Mouse (Mus musculus) midbrain, embryonic 13.5 days (tissue): ENCODE measurements around the gene Ipcef1. TPM values are rescaled to one million over a fixed set of nuclear protein-coding genes. Genes with fewer than 3 reads are reported as not detected.
A peak's percentile ranks its signal among the peaks of the same experiment; 100 is the strongest.

Source experiments
- ATAC-seq: fragments of 200-750 bp; cut with Nextera tagmentation; 2 replicates; pipeline ENCODE4 v1.8.0; 2017; ENCODE audit warnings: mild to moderate bottlenecking, moderate TSS enrichment, moderate library complexity
- H3K27ac ChIP-seq: fragments of 300-500 bp; sonication (generic); 2 replicates; pipeline ENCODE4 v1.5.1; 2015; ENCODE audit warnings: inconsistent platforms, mild to moderate bottlenecking, moderate library complexity
- H3K27me3 ChIP-seq: fragments of 300-500 bp; sonication (generic); 2 replicates; pipeline ENCODE4 v1.6.1; 2015; ENCODE audit warnings: mild to moderate bottlenecking, inconsistent platforms
- H3K36me3 ChIP-seq: fragments of 300-500 bp; sonication (generic); 2 replicates; pipeline ENCODE4 v1.6.1; 2015; ENCODE audit warnings: mild to moderate bottlenecking, inconsistent platforms
- H3K4me1 ChIP-seq: fragments of 300-500 bp; sonication (generic); replicated peaks from 2 replicates; pipeline ENCODE4 v1.6.1; 2015; ENCODE audit warnings: inconsistent platforms
- H3K4me2 ChIP-seq: fragments of 300-500 bp; sonication (generic); replicated peaks from 2 replicates; pipeline ENCODE4 v1.6.1; 2015; ENCODE audit warnings: moderate library complexity, mild to moderate bottlenecking, inconsistent platforms
- H3K4me3 ChIP-seq: fragments of 300-500 bp; sonication (generic); replicated peaks from 2 replicates; pipeline ENCODE4 v1.5.1; 2015; ENCODE audit warnings: mild to moderate bottlenecking, inconsistent platforms
- H3K9ac ChIP-seq: fragments of 300-500 bp; sonication (generic); replicated peaks from 2 replicates; pipeline ENCODE4 v1.6.1; 2015; ENCODE audit warnings: mild to moderate bottlenecking, inconsistent platforms
- H3K9me3 ChIP-seq: fragments of 300-500 bp; sonication (generic); 2 replicates; pipeline ENCODE4 v1.6.1; 2016; ENCODE audit warnings: mild to moderate bottlenecking, inconsistent platforms
- WGBS: fragments of 180-500 bp; shearing (Covaris S2); methylation state at CpG from one replicate; pipeline ENCODE4 v1.1.7; 2015; 5-methylcytosine and 5-hydroxymethylcytosine counted together
- polyA plus RNA-seq: library from polyadenylated mRNA; unstranded; fragments of >200 nt; fragmentation: Nextera tagmentation; extraction: Ambion mirVana; gene quantifications from 2 replicates; pipeline ENCODE4 v1.2.1, GENCODE M21; 2015

Gene Ipcef1
- 0.70 and 0.94 TPM in 2 replicates for polyA plus RNA-seq

DNA sequence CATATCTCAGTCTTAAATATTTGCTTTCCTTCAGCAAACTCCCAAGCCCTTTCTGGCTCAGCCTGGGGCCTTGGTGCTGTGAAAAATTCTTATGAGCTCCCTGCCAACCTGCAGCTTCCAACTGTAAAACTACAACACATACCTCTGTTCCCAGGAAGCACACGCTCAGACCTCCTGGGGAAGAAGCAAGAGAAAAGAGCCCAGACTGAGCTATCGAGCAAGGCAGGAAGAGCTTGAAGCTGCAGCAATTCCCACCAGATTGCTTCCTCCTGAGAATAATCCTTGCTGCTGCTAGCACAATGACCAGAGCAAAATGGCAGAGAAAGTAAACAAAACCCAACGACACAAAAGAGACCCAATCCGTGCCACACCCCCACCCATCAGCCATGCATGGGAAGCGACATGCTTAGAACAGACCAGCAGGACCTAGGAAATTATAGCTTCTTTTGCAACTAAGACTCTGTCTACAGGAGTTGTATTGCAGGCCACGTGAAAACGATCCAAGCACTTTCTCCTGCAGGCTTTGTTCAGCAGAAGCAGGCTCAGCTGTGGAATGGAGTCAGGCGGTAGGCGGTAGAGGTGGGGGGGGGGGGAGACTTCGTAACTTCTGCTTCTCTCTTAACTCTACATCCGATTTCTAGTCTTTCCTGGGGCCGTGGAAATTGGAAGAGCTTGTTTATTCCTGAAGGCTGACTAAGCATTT is at the start of gene Ipcef1:
Gene Ipcef1 (minus strand): TSS at position 164 of the 703 bp plus-strand sequence.
- Histone ChIP-seq H3K27ac (no peak within 1 kb of the TSS), H3K4me3 (no peak within 1 kb of the TSS), H3K27me3 (no peaks in the 10 kb centered on the region), H3K9ac (no peak within 1 kb of the TSS), H3K4me1 (peaks cover 9% of the 10 kb centered on the region), H3K36me3 (no peaks in the 10 kb centered on the region), H3K4me2 (peak within 1 kb of the TSS; percentile 29), H3K9me3 (no peaks in the 10 kb centered on the region)
- peak; percentile 50 for ATAC-seq
- 12% methylated on average over 12 of the region's 12 CpGs for WGBS

DNA sequence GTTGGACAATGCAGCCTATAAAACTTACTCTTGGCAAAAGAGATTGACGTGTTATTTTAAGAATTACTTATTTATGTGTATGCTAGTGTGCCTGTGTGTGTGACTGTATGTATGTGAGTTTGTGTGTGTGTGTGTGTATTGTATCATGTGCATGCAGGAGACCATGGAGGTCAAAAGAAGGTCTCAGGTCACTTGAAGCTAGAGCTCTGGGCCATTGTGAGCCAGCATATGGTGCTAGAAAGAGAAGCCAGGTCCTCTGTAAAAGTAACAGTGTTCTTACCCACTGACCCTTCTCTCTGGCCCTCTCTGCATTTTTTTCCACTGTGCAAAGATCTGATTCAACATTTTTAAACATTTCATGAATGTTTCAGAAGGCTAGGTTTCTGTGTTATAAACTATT is 25.7 kb upstream of the Ipcef1 start:
- WGBS = 92% methylated on average over 1 of the region's 1 CpGs
- Histone ChIP-seq H3K9me3 (no peaks in the 10 kb centered on the region), H3K27me3 (no peaks in the 10 kb centered on the region), H3K27ac (no peak overlapping the region), H3K4me3 (no peak overlapping the region), H3K4me2 (no peak overlapping the region), H3K9ac (no peak overlapping the region), H3K36me3 (no peaks in the 10 kb centered on the region), H3K4me1 (0 out of 2 replicates have a peak, but pooled peaks cover 3% of the 10 kb centered on the region)
- ATAC-seq = no peak

DNA sequence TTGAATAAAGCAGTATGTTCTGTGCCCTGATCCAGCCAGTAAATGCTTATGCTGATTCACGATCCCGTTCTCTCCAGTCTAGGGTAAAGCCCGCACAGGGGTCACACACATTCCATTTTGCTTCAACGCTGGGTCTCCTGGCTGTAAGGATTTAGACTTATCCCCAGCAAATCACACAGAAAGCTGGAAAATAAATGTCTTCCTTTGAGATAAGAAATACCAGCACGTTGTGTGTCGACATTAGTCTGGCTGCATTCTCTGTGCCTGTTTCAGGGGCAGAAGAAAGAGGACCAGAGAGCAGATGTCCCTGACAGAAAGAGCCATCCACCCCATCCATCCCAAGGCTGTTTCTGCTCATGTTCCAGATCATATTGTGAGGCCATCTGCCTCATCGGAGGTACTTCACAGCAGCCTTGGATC is 25.1 kb upstream of the Ipcef1 start:
- ATAC-seq = no peak
- Histone ChIP-seq H3K27me3 (no peaks in the 10 kb centered on the region), H3K27ac (no peak overlapping the region), H3K9ac (no peak overlapping the region), H3K4me2 (no peak overlapping the region), H3K36me3 (no peaks in the 10 kb centered on the region), H3K4me3 (no peak overlapping the region), H3K9me3 (no peaks in the 10 kb centered on the region), H3K4me1 (0 out of 2 replicates have a peak, but pooled peaks cover 3% of the 10 kb centered on the region)
- 83% methylated on average over 7 of the region's 7 CpGs for WGBS

DNA sequence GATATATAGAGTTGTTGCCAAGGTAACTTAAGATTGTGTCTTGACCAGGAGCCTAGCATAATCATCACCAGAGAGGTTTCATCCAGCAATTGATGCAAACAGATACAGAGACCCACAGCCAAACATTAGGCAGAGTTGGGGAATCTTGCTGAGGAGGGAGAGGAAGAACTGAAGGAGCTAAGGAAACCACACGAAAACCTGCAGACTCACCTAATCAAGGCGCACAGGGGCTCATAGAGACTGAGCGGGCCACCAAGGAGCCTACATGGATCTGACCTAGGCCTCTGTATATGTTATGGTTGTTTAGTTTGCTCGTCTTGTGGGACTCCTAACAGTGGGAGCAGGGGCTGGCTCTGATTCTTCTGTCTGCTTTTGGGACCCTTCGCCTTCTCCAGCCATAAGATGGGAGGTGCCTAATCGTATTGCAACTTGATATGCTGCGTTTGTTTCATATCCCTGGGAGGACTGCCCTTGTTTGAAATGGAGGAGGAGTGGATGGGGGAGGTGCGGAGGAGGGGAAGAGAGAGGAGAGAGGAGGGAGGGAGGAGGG is 24.5 kb upstream of the Ipcef1 start:
- Histone ChIP-seq H3K4me3 (no peak overlapping the region), H3K27me3 (no peaks in the 10 kb centered on the region), H3K9ac (no peak overlapping the region), H3K4me1 (0 out of 2 replicates have a peak, but pooled peaks cover 3% of the 10 kb centered on the region), H3K36me3 (no peaks in the 10 kb centered on the region), H3K4me2 (no peak overlapping the region), H3K9me3 (no peaks in the 10 kb centered on the region), H3K27ac (no peak overlapping the region)
- WGBS = 54% methylated on average over 7 of the region's 8 CpGs
- ATAC-seq = peak; percentile 56; the same call in 1 of the 2 replicates

DNA sequence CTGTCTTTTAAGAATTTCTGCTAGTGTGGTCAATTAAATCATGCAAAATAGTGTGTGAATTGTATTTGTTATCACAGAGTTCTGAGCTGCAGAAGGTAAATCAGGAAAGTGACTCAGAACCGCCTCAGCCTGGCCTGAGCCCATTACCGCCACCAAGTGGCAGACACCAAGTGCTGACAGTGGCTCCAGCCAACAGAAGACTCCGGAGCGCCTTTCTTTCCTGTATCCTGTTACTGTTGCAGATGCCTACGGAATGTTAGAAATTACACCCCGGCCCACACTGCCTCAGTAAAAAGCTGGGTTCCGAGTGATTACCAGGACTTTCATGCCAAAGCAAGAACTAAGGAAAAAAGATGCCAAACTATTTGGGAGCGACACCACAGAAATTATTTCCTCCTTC is 23.9 kb upstream of the Ipcef1 start:
- 16% methylated on average over 8 of the region's 8 CpGs for WGBS
- H3K4me3 ChIP-seq = no peak overlapping the region
- no peak overlapping the region for H3K27ac ChIP-seq
- H3K27me3 ChIP-seq = no peaks in the 10 kb centered on the region
- H3K4me2 ChIP-seq = 0 out of 2 replicates have a peak overlapping the region, but pooled peaks have one; percentile 10
- 0 out of 2 replicates have a peak, but pooled peaks cover 3% of the 10 kb centered on the region for H3K4me1 ChIP-seq
- H3K36me3 ChIP-seq = no peaks in the 10 kb centered on the region
- H3K9ac ChIP-seq = no peak overlapping the region
- H3K9me3 ChIP-seq = no peaks in the 10 kb centered on the region
- ATAC-seq = peak; percentile 89

DNA sequence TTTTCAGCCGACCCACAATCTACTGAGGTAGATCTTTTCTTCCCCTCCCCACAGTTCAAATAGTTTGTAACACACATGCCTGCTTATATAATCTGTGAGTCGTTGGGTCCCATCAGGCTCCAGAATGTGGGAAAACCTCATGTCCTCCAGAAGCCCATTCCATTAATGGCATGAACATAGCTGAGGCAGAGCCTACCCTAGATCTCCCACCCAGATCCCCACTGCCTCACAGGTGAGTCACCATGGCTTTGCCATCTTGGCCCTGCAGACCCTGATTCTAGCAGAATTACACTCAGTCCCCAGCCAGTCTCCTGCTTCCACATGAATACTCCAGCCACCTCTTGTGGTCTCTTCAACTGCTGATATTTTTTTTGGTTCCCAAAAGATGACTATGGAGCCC is 23.4 kb upstream of the Ipcef1 start:
- H3K4me3 ChIP-seq = no peak overlapping the region
- no peaks in the 10 kb centered on the region for H3K36me3 ChIP-seq
- no peak overlapping the region for H3K27ac ChIP-seq
- no peak for ATAC-seq
- H3K27me3 ChIP-seq = no peaks in the 10 kb centered on the region
- H3K4me2 ChIP-seq = no peak overlapping the region
- H3K9me3 ChIP-seq = no peaks in the 10 kb centered on the region
- 96% methylated on average over 2 of the region's 2 CpGs for WGBS
- no peak overlapping the region for H3K9ac ChIP-seq
- 0 out of 2 replicates have a peak, but pooled peaks cover 3% of the 10 kb centered on the region for H3K4me1 ChIP-seq

DNA sequence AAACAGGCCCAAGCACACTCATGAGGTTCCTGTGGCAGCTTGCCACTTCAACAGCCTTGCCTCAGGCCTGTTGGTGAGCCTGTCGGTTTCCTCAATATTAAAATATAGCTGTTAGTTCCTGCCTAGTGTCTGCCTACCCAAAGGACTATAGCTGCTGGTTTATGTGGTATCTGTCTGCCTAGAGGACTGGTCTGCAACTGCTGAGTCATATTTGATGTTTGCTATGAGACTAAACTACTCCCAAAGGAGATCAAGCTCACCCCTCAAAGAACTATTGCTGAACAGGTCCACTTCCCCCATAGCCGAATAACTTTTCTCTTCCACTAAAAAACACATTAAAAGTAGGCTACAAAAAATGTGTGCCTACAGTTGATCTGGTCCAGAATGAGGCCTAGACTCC is 22.0 kb upstream of the Ipcef1 start:
- Histone ChIP-seq H3K4me2 (no peak overlapping the region), H3K27me3 (no peaks in the 10 kb centered on the region), H3K4me3 (no peak overlapping the region), H3K4me1 (0 out of 2 replicates have a peak, but pooled peaks cover 3% of the 10 kb centered on the region), H3K9ac (no peak overlapping the region), H3K36me3 (no peaks in the 10 kb centered on the region), H3K9me3 (no peaks in the 10 kb centered on the region), H3K27ac (no peak overlapping the region)
- 93% methylated on average over 2 of the region's 2 CpGs for WGBS
- no peak for ATAC-seq

DNA sequence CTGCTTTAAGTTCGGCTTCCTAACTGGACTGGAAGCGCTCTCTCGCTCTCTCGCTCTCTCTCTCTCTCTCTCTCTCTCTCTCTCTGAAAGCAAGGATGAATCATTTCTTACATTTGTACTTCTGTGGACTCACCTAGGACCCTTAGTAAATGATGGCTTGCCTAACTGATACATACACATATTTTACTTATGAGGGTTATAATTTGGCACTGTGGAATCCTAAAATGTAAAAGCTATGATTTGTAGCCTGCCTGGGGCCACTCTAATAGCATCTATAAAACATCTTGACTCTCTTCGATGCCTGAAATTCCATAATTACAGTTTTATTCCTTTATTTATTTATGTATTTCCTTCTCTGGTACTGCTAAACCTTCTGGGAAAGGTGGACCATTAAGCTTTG is 18.6 kb upstream of the Ipcef1 start:
- no peaks in the 10 kb centered on the region for H3K27me3 ChIP-seq
- no peaks in the 10 kb centered on the region for H3K9me3 ChIP-seq
- no peak overlapping the region for H3K27ac ChIP-seq
- no peaks in the 10 kb centered on the region for H3K4me1 ChIP-seq
- no peak overlapping the region for H3K4me3 ChIP-seq
- H3K9ac ChIP-seq = no peak overlapping the region
- no peaks in the 10 kb centered on the region for H3K36me3 ChIP-seq
- no peak for ATAC-seq
- no peak overlapping the region for H3K4me2 ChIP-seq
- 82% methylated on average over 5 of the region's 5 CpGs for WGBS

DNA sequence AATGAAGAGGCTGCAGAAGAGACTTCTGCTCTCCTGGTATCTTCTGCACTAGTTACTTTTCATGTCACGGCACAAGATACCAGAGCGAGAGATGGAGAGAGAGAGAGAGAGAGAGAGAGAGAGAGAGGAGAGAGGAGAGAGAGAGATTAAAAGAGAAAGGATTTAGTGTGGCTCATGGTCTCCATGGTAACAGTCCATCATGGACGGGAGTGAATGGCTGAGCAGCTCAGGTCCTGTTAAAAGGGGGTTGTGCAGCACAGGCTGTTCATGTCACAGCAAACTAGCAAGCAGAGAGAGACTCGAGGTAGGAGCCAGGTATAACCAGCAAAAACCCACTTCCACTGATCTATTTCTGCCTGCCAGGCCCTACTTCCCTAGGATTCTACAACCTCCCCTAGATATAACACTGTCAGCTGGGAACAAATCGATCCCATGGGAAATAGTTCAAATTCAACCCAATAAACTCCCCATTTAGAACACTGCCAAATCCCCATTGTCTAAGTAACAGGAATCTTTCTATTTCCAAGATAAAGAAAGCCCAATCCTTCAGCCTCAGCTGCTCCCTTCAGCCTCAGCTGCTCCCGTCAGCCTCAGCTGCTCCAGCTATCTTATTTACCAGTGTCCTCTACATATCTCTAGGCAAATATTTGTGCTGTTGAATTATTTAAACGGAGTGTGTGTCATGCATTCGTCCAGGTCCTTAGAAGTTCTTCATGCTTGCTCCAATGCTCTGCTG is 18.0 kb upstream of the Ipcef1 start:
- Histone ChIP-seq H3K36me3 (no peaks in the 10 kb centered on the region), H3K9me3 (no peaks in the 10 kb centered on the region), H3K4me3 (no peak overlapping the region), H3K27me3 (no peaks in the 10 kb centered on the region), H3K9ac (no peak overlapping the region), H3K4me1 (no peaks in the 10 kb centered on the region), H3K27ac (no peak overlapping the region), H3K4me2 (no peak overlapping the region)
- 39% methylated on average over 8 of the region's 8 CpGs for WGBS
- ATAC-seq = peak; percentile 93

DNA sequence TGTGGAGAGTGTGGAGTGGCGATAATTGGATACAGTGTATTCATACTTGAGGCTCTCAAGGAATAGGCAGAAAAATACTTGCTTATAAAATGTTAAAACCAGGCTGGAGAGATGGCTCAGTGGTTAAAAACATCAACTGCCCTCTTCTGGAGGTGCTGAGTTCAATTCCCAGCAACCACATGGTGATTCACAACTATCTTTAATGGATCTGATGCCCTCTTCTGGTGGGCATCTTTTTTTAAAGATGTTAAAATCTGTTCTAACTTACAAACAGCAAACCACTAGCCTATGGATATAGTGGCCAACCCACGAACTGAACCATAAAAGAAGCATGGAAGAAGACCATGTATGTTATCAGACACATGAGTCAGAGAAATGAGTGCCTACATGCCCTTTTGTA is 16.8 kb upstream of the Ipcef1 start:
- no peaks in the 10 kb centered on the region for H3K27me3 ChIP-seq
- 91% methylated on average over 2 of the region's 2 CpGs for WGBS
- ATAC-seq = no peak

DNA sequence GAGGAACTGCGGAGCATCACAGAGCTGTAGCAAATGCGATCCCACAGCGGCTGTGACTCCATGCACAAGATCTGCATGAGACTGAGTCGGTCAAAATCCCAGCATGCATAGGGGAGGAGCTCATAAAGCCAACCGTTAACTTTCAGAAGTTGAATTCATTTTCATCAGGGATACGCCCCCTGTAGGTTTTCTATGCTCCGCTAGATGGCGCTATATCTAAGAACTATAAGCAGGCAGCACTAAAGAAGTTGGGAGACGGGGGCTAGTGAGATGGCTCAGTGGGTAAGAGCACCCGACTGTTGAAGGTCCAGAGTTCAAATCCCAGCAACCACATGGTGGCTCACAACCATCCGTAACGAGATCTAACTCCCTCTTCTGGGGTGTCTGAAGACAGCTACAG is 16.3 kb upstream of the Ipcef1 start:
- Histone ChIP-seq H3K36me3 (no peaks in the 10 kb centered on the region), H3K9ac (no peak overlapping the region), H3K27ac (no peak overlapping the region), H3K4me1 (no peaks in the 10 kb centered on the region), H3K27me3 (no peaks in the 10 kb centered on the region), H3K9me3 (no peaks in the 10 kb centered on the region), H3K4me3 (no peak overlapping the region), H3K4me2 (no peak overlapping the region)
- ATAC-seq = no peak
- WGBS = 73% methylated on average over 12 of the region's 12 CpGs

More for the DNA sequence above, 16.8 kb upstream of the Ipcef1 start:
- H3K4me3 ChIP-seq = no peak overlapping the region
- H3K27ac ChIP-seq = no peak overlapping the region
- H3K4me2 ChIP-seq = no peak overlapping the region
- no peak overlapping the region for H3K9ac ChIP-seq
- no peaks in the 10 kb centered on the region for H3K4me1 ChIP-seq
- H3K36me3 ChIP-seq = no peaks in the 10 kb centered on the region
- no peaks in the 10 kb centered on the region for H3K9me3 ChIP-seq

DNA sequence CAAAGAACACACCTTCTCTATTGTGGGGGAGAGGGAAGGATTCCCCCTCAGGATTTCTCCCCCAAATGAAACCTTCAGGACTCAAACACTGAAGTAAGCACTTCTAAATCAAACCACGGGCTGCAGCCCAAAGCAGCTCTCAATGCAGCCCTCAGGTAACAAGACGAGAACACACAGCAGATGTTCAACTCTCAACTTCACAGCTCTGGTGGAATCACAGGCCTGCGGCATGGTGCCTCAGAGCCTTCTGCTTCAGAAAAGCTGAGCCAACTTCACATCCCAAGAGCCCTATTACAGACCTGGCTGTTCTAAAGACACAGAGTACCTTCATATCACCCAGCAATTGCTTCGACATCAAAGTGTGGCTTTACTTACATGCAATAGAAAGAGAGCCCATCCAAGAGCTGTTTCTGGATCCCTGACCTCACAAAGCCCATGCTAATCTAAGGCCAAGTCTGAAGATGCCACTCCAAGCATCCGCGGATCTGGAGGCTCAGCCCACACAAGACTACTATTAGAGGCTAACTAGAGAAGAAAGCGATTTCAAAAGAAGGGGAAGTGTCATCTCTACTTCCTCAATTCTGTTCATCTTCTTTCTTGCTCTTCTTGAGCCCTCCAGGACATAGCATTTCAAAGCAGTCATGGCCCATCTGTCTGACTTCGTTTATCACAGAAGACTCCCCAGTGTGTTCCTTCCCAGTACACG is 11.6 kb upstream of the Ipcef1 start:
- no peak overlapping the region for H3K27ac ChIP-seq
- no peak overlapping the region for H3K4me3 ChIP-seq
- no peaks in the 10 kb centered on the region for H3K9me3 ChIP-seq
- no peak overlapping the region for H3K9ac ChIP-seq
- no peaks in the 10 kb centered on the region for H3K36me3 ChIP-seq
- no peak for ATAC-seq
- 82% methylated on average over 9 of the region's 9 CpGs for WGBS
- H3K4me2 ChIP-seq = no peak overlapping the region
- no peaks in the 10 kb centered on the region for H3K4me1 ChIP-seq
- H3K27me3 ChIP-seq = no peaks in the 10 kb centered on the region
